Mouse (Mus musculus) hindbrain, embryonic 14.5 days (tissue): ENCODE results near the gene Polk. TPM values are rescaled to one million over a fixed set of nuclear protein-coding genes. Genes with fewer than 3 reads are reported as not detected.

Source experiments
- ATAC-seq: fragments of 200-750 bp; cut with Nextera tagmentation; 2 replicates; pipeline ENCODE4 v1.8.0; 2017; ENCODE audit warnings: moderate number of reproducible peaks, mild to moderate bottlenecking, moderate TSS enrichment, moderate library complexity; ENCODE audit not compliant: low FRiP score
- DNase-seq: peaks from one replicate; pipeline ENCODE4 v3.0.0-alpha.2; 2015; ENCODE audit warnings: low spot score
- H3K27ac ChIP-seq: fragments of 300-500 bp; sonication (generic); 2 replicates; pipeline ENCODE4 v1.5.1; 2014; ENCODE audit warnings: mild to moderate bottlenecking, moderate library complexity
- H3K27me3 ChIP-seq: fragments of 300-500 bp; sonication (generic); 2 replicates; pipeline ENCODE4 v1.6.1; 2014; ENCODE audit warnings: mild to moderate bottlenecking, low read length, mixed read lengths; ENCODE audit not compliant: control insufficient read depth, insufficient read depth
- H3K36me3 ChIP-seq: fragments of 300-500 bp; sonication (generic); replicated peaks from 2 replicates; pipeline ENCODE4 v1.6.1; 2014; ENCODE audit not compliant: control insufficient read depth, insufficient read depth
- H3K4me1 ChIP-seq: fragments of 300-500 bp; sonication (generic); replicated peaks from 2 replicates; pipeline ENCODE4 v1.6.1; 2014; ENCODE audit warnings: antibody characterized with exemption, low read length, mixed read lengths; ENCODE audit not compliant: control insufficient read depth, insufficient read depth
- H3K4me2 ChIP-seq: fragments of 300-500 bp; sonication (generic); replicated peaks from 2 replicates; pipeline ENCODE4 v1.6.1; 2014; ENCODE audit warnings: mild to moderate bottlenecking, moderate library complexity
- H3K4me3 ChIP-seq: fragments of 300-500 bp; sonication (generic); replicated peaks from 2 replicates; pipeline ENCODE4 v1.5.1; 2014; ENCODE audit warnings: mild to moderate bottlenecking, low read length
- H3K9ac ChIP-seq: fragments of 300-500 bp; sonication (generic); 2 replicates; pipeline ENCODE4 v1.6.1; 2014
- H3K9me3 ChIP-seq: fragments of 300-500 bp; sonication (generic); 2 replicates; pipeline ENCODE4 v1.6.1; 2016; ENCODE audit warnings: low read length; ENCODE audit not compliant: control insufficient read depth
- WGBS: fragments of 180-500 bp; shearing (Covaris S2); extraction: QIAGEN DNeasy Blood & Tissue Kit; methylation state at CpG from one replicate; pipeline ENCODE4 v1.1.7; 2014; 5-methylcytosine and 5-hydroxymethylcytosine counted together
- polyA plus RNA-seq: library from polyadenylated mRNA; unstranded; fragments of >200 nt; fragmentation: Nextera tagmentation; extraction: Ambion mirVana; gene quantifications from 2 replicates; pipeline ENCODE4 v1.2.1, GENCODE M21; 2014

The Polk gene
- polyA plus RNA-seq, 1 experiment from 2014 or later, result 6.8 TPM

GRCm38 (mm10) chr13:96458018-96458417 is 84.4 kb downstream of the Polk start:
- Histone ChIP-seq H3K27me3 (no peaks in the 10 kb centered on the region), H3K9me3 (no peaks in the 10 kb centered on the region), H3K4me1 (no peaks in the 10 kb centered on the region), H3K4me3 (no peak overlapping the region), H3K36me3 (no peaks in the 10 kb centered on the region), H3K9ac (no peak overlapping the region), H3K27ac (no peak overlapping the region), H3K4me2 (no peak overlapping the region)
- ATAC-seq (no peak), DNase-seq (no peak)
- WGBS, result 89% methylated on average over 5 of the region's 5 CpGs

GRCm38 (mm10) chr13:96457566-96457965 is 84.8 kb downstream of the Polk start:
- Histone ChIP-seq H3K4me2 (no peak overlapping the region), H3K9me3 (no peaks in the 10 kb centered on the region), H3K27me3 (no peaks in the 10 kb centered on the region), H3K4me1 (no peaks in the 10 kb centered on the region), H3K36me3 (no peaks in the 10 kb centered on the region), H3K9ac (no peak overlapping the region), H3K27ac (no peak overlapping the region), H3K4me3 (no peak overlapping the region)
- DNase-seq, result no peak
- 94% methylated on average over 5 of the region's 5 CpGs for WGBS
- ATAC-seq, result no peak

- Histone ChIP-seq H3K9ac (no peak overlapping the region), H3K9me3 (no peaks in the 10 kb centered on the region), H3K36me3 (no peaks in the 10 kb centered on the region), H3K4me1 (no peaks in the 10 kb centered on the region), H3K4me2 (no peak overlapping the region), H3K4me3 (no peak overlapping the region), H3K27ac (no peak overlapping the region), H3K27me3 (no peaks in the 10 kb centered on the region)
- ATAC-seq (no peak), DNase-seq (no peak)
- 79% methylated on average over 3 of the region's 3 CpGs for WGBS
Observed at GRCm38 (mm10) chr13:96454288-96454687, 88.1 kb downstream of the Polk start.

DNA sequence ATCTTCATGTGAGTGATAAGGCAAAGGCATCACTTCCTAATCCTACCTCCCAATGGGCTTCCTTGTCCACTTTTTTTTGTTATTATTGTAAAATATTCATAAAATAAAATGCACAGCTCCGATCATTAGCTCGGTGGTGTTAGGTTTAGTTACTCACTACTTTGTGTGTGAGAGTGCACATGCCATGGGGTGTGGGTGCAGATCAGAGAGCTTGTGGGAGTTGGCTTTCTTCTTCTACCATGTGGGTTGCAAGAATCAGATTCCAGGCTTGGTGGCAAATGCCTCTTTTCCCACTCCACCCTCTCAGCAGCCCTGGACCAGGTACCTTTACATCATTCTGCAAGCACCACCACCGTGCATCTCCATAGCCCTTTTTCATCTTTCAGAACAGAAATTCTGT is 89.8 kb downstream of the Polk start:
- no peak for ATAC-seq
- WGBS, result 99% methylated on average over 3 of the region's 3 CpGs

GRCm38 (mm10) chr13:96451386-96452140 is 90.8 kb downstream of the Polk start:
- Histone ChIP-seq H3K27ac (no peak overlapping the region), H3K36me3 (no peaks in the 10 kb centered on the region), H3K4me1 (no peaks in the 10 kb centered on the region), H3K27me3 (no peaks in the 10 kb centered on the region), H3K9me3 (no peaks in the 10 kb centered on the region), H3K4me3 (no peak overlapping the region), H3K4me2 (no peak overlapping the region), H3K9ac (no peak overlapping the region)
- ATAC-seq, result no peak
- no peak for DNase-seq
- WGBS, result 91% methylated on average over 11 of the region's 11 CpGs

More for the DNA sequence above, 89.8 kb downstream of the Polk start:
- Histone ChIP-seq H3K4me2 (no peak overlapping the region), H3K9me3 (no peaks in the 10 kb centered on the region), H3K27me3 (no peaks in the 10 kb centered on the region), H3K4me3 (no peak overlapping the region), H3K9ac (no peak overlapping the region), H3K4me1 (no peaks in the 10 kb centered on the region), H3K27ac (no peak overlapping the region), H3K36me3 (no peaks in the 10 kb centered on the region)
- DNase-seq, result no peak

DNA sequence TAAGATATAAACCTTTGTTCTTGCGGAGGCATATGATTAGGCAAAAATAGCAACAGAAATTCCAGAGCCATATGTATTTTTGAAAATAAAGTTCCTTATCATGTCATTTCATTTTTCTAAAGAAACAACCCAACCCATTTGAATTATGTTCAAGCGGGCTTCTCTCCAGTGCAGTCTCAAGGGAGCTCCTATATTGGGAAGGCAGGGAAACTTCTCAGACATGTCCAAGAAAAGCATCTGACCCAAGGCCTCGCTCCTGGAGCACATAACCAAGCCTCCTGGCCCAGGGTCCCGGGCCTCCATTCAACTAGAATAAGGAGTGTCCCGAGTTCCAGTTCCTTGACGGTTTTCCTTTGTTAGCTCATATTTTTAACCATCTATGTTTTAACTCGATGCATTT is 91.5 kb downstream of the Polk start:
- H3K4me2 ChIP-seq, result no peak overlapping the region
- H3K4me3 ChIP-seq, result no peak overlapping the region
- H3K4me1 ChIP-seq, result no peaks in the 10 kb centered on the region
- no peak overlapping the region for H3K9ac ChIP-seq
- H3K36me3 ChIP-seq, result no peaks in the 10 kb centered on the region
- ATAC-seq (no peak), DNase-seq (no peak)
- H3K27me3 ChIP-seq, result no peaks in the 10 kb centered on the region
- no peaks in the 10 kb centered on the region for H3K9me3 ChIP-seq
- no peak overlapping the region for H3K27ac ChIP-seq
- 93% methylated on average over 7 of the region's 7 CpGs for WGBS

DNA sequence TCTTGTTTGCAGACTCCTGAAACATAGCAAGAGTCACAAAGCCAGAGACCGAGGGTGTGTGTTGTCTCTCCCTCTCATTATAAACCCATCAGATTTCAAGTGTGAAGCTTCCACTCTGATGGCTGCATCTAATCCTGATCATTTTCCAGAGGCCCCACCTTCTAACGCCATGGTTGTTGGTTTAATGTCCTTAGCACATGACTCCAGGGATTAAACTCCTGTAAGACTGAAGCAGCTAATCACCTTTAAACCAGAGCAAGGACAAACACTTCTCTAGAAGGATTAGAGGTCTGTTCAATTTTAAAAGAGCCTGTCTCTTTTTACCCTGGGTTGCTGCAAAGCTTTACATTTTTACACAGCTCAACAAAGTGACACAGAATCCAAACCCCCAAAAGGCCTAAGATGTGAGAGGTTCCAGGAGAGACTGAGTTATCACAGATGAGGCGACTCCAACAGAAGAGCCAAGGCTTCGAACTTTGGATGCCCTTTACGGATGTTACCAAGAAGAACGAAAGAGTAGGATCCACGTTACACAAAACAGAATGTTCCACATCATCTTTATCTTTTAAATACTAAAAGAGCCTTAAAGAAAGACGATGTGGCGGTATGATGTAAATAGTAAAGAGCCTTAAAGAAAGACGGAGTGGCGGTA is 92.0 kb downstream of the Polk start:
- no peak for DNase-seq
- Histone ChIP-seq H3K9me3 (no peaks in the 10 kb centered on the region), H3K4me1 (no peaks in the 10 kb centered on the region), H3K27me3 (no peaks in the 10 kb centered on the region), H3K27ac (no peak overlapping the region), H3K4me2 (no peak overlapping the region), H3K4me3 (no peak overlapping the region), H3K36me3 (no peaks in the 10 kb centered on the region), H3K9ac (no peak overlapping the region)
- 91% methylated on average over 11 of the region's 11 CpGs for WGBS
- no peak for ATAC-seq

DNA sequence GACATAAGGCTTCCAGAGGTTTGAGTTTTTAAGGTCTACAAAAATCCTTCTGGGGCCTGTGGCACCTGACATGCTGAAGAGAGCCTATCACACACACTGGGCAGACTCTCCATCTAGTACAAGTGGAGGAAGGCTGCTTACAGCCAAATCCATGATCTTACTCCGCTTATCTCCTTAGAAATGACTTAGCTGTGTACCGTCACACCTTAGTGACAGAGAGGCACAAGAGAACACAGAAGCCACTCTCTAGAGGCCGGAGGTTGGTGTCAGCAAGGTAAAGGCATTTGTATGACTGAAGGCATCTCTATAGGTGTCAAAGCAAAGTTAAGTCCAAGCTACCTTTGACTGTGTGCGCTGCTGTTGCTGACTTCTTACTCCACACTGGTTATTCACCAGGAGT is 101.9 kb downstream of the Polk start:
- Histone ChIP-seq H3K4me3 (no peak overlapping the region), H3K4me2 (no peak overlapping the region), H3K27me3 (no peaks in the 10 kb centered on the region), H3K9ac (no peak overlapping the region), H3K27ac (no peak overlapping the region), H3K36me3 (no peaks in the 10 kb centered on the region), H3K4me1 (no peaks in the 10 kb centered on the region; the same call in 1 of the 2 replicates), H3K9me3 (no peaks in the 10 kb centered on the region)
- WGBS, result 95% methylated on average over 4 of the region's 4 CpGs
- no peak for DNase-seq
- no peak for ATAC-seq

DNA sequence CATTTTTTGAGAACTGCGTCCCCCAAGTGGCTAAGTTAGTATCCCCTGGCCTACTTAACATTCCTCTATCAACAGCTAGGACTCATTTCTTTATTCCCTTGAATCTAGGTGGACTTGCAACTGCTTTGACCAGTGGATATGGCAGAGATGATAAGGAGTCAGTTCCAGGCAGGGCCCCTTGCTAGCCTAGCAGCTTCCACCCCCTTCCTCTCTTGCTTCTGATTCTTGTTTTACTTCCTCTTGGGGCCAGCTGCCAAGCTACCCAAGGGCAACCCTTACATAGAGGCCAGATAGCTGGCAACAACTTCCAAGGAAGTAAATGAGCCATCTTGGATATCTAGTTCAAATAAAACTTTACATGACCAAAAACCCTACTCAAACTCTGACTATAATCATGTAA is 105.5 kb downstream of the Polk start:
- no peak for ATAC-seq
- no peak for DNase-seq
- no peak overlapping the region for H3K4me3 ChIP-seq
- 95% methylated on average over 1 of the region's 1 CpGs for WGBS
- no peak overlapping the region for H3K9ac ChIP-seq
- no peaks in the 10 kb centered on the region for H3K27me3 ChIP-seq
- H3K4me1 ChIP-seq, result no peaks in the 10 kb centered on the region; the same call in 1 of the 2 replicates
- no peaks in the 10 kb centered on the region for H3K36me3 ChIP-seq
- no peak overlapping the region for H3K4me2 ChIP-seq
- no peaks in the 10 kb centered on the region for H3K9me3 ChIP-seq
- no peak overlapping the region for H3K27ac ChIP-seq
